Mouse (Mus musculus): ENCODE measurements around the gene Metap2. TPM values are rescaled to one million over a fixed set of nuclear protein-coding genes. Genes with fewer than 3 reads are reported as not detected.

The Metap2 gene
- total and polyA plus RNA-seq, 2 experiments from 2014 or later = 50.6 to 168 TPM

GRCm38 (mm10) chr10:93924666-93925065, 27.8 kb upstream of the Metap2 start:
- Histone ChIP-seq H3K9ac (replicated peaks; ENCODE audit: low read length, poor library complexity, severe bottlenecking) (no peak overlapping the region), H3K36me3 (ENCODE audit: insufficient read depth, low read length) (no peaks in the 10 kb centered on the region), H3K9me3 (ENCODE audit: low read length) (peaks cover 4% of the 10 kb centered on the region; the same call in 1 of the 2 replicates), H3K27ac (ENCODE audit: low read depth, low read length) (no peak overlapping the region), H3K4me3 (ENCODE audit: low read depth, low read length) (no peak overlapping the region), H3K4me1 (ENCODE audit: insufficient read depth, low read length) (no peaks in the 10 kb centered on the region), H3K4me2 (ENCODE audit: low read depth, low read length, poor library complexity, severe bottlenecking) (no peak overlapping the region), H3K27me3 (ENCODE audit: insufficient read depth, low read length) (no peaks in the 10 kb centered on the region)
- no peak for TF ChIP-seq CTCF (IDR thresholded peaks at IDR 0.05)
- WGBS = 84% methylated on average over 5 of the region's 5 CpGs
- ATAC-seq (ENCODE audit: low FRiP score) (no peak), DNase-seq (ENCODE audit: low spot score) (no peak)

- no peak overlapping the region for H3K4me2 ChIP-seq (ENCODE audit: low read depth, low read length, poor library complexity, severe bottlenecking)
- WGBS = 98% methylated on average over 4 of the region's 4 CpGs
These were observed 24.3 kb upstream of the Metap2 start for GRCm38 (mm10) chr10:93921160-93921559.

DNA sequence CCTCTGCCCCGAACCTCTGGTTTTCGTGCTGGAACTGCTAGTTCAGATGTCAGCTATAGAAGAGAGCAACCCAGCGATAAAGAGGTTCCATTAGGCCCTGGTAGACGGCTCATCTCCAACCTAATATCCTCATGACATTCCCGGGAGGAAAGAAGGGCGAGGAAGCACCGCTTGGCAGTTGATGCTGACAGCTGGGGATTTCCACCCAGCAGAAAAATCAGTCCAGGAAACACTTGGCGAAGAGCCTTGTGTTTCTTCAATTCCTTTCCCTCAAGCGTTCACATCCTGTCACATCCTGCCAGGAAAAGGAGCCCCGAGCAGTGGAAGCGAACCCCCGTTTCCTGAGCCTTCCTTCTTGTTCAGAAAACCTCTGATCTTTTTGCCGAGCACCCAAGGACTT, 22.3 kb upstream of the Metap2 start:
- H3K9me3 ChIP-seq (ENCODE audit: low read length) = no peaks in the 10 kb centered on the region
- no peak overlapping the region for H3K9ac ChIP-seq (replicated peaks; ENCODE audit: low read length, poor library complexity, severe bottlenecking)
- no peaks in the 10 kb centered on the region for H3K27me3 ChIP-seq (ENCODE audit: insufficient read depth, low read length)
- ATAC-seq (ENCODE audit: low FRiP score) (no peak), DNase-seq (ENCODE audit: low spot score) (peak; percentile 58)
- no peak overlapping the region for H3K4me3 ChIP-seq (ENCODE audit: low read depth, low read length)
- 71% methylated on average over 13 of the region's 13 CpGs for WGBS
- no peak overlapping the region for H3K27ac ChIP-seq (ENCODE audit: low read depth, low read length)
- no peak overlapping the region for H3K4me2 ChIP-seq (ENCODE audit: low read depth, low read length, poor library complexity, severe bottlenecking)
- no peak for TF ChIP-seq CTCF (IDR thresholded peaks at IDR 0.05)
- H3K4me1 ChIP-seq (ENCODE audit: insufficient read depth, low read length) = no peaks in the 10 kb centered on the region
- no peaks in the 10 kb centered on the region for H3K36me3 ChIP-seq (ENCODE audit: insufficient read depth, low read length)

More at GRCm38 (mm10) chr10:93921160-93921559, 24.3 kb upstream of the Metap2 start:
- H3K4me3 ChIP-seq (ENCODE audit: low read depth, low read length) = no peak overlapping the region
- no peak for TF ChIP-seq CTCF (IDR thresholded peaks at IDR 0.05)
- no peaks in the 10 kb centered on the region for H3K27me3 ChIP-seq (ENCODE audit: insufficient read depth, low read length)
- no peak overlapping the region for H3K27ac ChIP-seq (ENCODE audit: low read depth, low read length)
- no peak for DNase-seq (ENCODE audit: low spot score)
- no peaks in the 10 kb centered on the region for H3K36me3 ChIP-seq (ENCODE audit: insufficient read depth, low read length)
- ATAC-seq (ENCODE audit: low FRiP score) = no peak
- no peaks in the 10 kb centered on the region for H3K4me1 ChIP-seq (ENCODE audit: insufficient read depth, low read length)
- H3K9ac ChIP-seq (replicated peaks; ENCODE audit: low read length, poor library complexity, severe bottlenecking) = no peak overlapping the region
- no peaks in the 10 kb centered on the region for H3K9me3 ChIP-seq (ENCODE audit: low read length)

GRCm38 (mm10) chr10:93918701-93919100, 21.8 kb upstream of the Metap2 start:
- Histone ChIP-seq H3K4me3 (ENCODE audit: low read depth, low read length) (no peak overlapping the region), H3K9me3 (ENCODE audit: low read length) (no peaks in the 10 kb centered on the region), H3K27me3 (ENCODE audit: insufficient read depth, low read length) (no peaks in the 10 kb centered on the region), H3K9ac (replicated peaks; ENCODE audit: low read length, poor library complexity, severe bottlenecking) (no peak overlapping the region), H3K36me3 (ENCODE audit: insufficient read depth, low read length) (no peaks in the 10 kb centered on the region), H3K27ac (ENCODE audit: low read depth, low read length) (no peak overlapping the region), H3K4me2 (ENCODE audit: low read depth, low read length, poor library complexity, severe bottlenecking) (no peak overlapping the region), H3K4me1 (ENCODE audit: insufficient read depth, low read length) (no peaks in the 10 kb centered on the region)
- TF ChIP-seq CTCF (IDR thresholded peaks at IDR 0.05) = no peak
- ATAC-seq (ENCODE audit: low FRiP score) (no peak), DNase-seq (ENCODE audit: low spot score) (peak; percentile 43)
- 35% methylated on average over 6 of the region's 6 CpGs for WGBS

DNA sequence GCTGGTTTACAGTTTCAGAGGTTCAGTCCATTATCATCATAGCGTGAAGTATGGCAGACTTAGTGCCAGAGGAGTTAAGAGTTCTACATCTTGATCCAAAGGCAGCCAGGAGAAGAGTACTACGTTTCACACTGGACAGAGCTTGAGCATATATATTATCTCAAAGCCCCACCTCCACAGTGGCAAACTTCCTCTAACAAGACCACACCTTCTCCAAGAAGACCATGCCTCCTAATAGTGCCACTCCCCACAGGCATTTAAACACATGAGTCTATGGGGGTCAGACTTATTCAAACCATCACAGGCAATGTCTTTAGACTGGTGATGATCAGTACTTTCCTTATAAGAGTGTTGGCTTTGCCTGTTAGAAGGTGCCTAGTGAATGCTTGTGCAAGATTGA, 21.2 kb upstream of the Metap2 start:
- no peak overlapping the region for H3K4me3 ChIP-seq (ENCODE audit: low read depth, low read length)
- no peak for DNase-seq (ENCODE audit: low spot score)
- no peaks in the 10 kb centered on the region for H3K36me3 ChIP-seq (ENCODE audit: insufficient read depth, low read length)
- no peak for ATAC-seq (ENCODE audit: low FRiP score)
- WGBS = 85% methylated on average over 2 of the region's 2 CpGs
- TF ChIP-seq CTCF (IDR thresholded peaks at IDR 0.05) = no peak
- no peaks in the 10 kb centered on the region for H3K9me3 ChIP-seq (ENCODE audit: low read length)
- H3K27me3 ChIP-seq (ENCODE audit: insufficient read depth, low read length) = no peaks in the 10 kb centered on the region
- no peaks in the 10 kb centered on the region for H3K4me1 ChIP-seq (ENCODE audit: insufficient read depth, low read length)
- H3K27ac ChIP-seq (ENCODE audit: low read depth, low read length) = no peak overlapping the region
- no peak overlapping the region for H3K9ac ChIP-seq (replicated peaks; ENCODE audit: low read length, poor library complexity, severe bottlenecking)
- no peak overlapping the region for H3K4me2 ChIP-seq (ENCODE audit: low read depth, low read length, poor library complexity, severe bottlenecking)

- ATAC-seq (ENCODE audit: low FRiP score) = no peak
These were observed 19.9 kb upstream of the Metap2 start for GRCm38 (mm10) chr10:93916778-93917177.

More at GRCm38 (mm10) chr10:93916778-93917177, 19.9 kb upstream of the Metap2 start:
- Histone ChIP-seq H3K27me3 (ENCODE audit: insufficient read depth, low read length) (no peaks in the 10 kb centered on the region; the same call in 1 of the 2 replicates), H3K9me3 (ENCODE audit: low read length) (no peaks in the 10 kb centered on the region), H3K4me2 (ENCODE audit: low read depth, low read length, poor library complexity, severe bottlenecking) (no peak overlapping the region), H3K4me3 (ENCODE audit: low read depth, low read length) (no peak overlapping the region), H3K27ac (ENCODE audit: low read depth, low read length) (no peak overlapping the region), H3K4me1 (ENCODE audit: insufficient read depth, low read length) (no peaks in the 10 kb centered on the region), H3K9ac (replicated peaks; ENCODE audit: low read length, poor library complexity, severe bottlenecking) (no peak overlapping the region), H3K36me3 (ENCODE audit: insufficient read depth, low read length) (no peaks in the 10 kb centered on the region)
- no peak for DNase-seq (ENCODE audit: low spot score)
- no peak for TF ChIP-seq CTCF (IDR thresholded peaks at IDR 0.05)
- 69% methylated on average over 2 of the region's 2 CpGs for WGBS
